Mouse (Mus musculus): ENCODE results near the gene Sirt6.

Sirt6 gene

GRCm38 (mm10) chr10:81595599-81595998 is 32.0 kb downstream of the Sirt6 start:
- DNase-seq (ENCODE audit: low read depth, low spot score) = no peak

GRCm38 (mm10) chr10:81593935-81594334 is 33.7 kb downstream of the Sirt6 start:
- DNase-seq (ENCODE audit: low read depth, low spot score) = no peak

- DNase-seq (ENCODE audit: low read depth, low spot score) = no peak
These were observed 34.4 kb downstream of the Sirt6 start for GRCm38 (mm10) chr10:81593223-81593622.

- DNase-seq (ENCODE audit: low read depth, low spot score) = no peak
These were observed 35.0 kb downstream of the Sirt6 start for GRCm38 (mm10) chr10:81592631-81593030.

- DNase-seq (ENCODE audit: low read depth, low spot score) = no peak
These were observed 35.8 kb downstream of the Sirt6 start for GRCm38 (mm10) chr10:81591846-81592245.

- no peak for DNase-seq (ENCODE audit: low read depth, low spot score)
These were observed 38.9 kb downstream of the Sirt6 start for GRCm38 (mm10) chr10:81588739-81589138.

GRCm38 (mm10) chr10:81583347-81583746 is 44.2 kb downstream of the Sirt6 start:
- no peak for DNase-seq (ENCODE audit: low read depth, low spot score)

GRCm38 (mm10) chr10:81580441-81581070 is 47.0 kb downstream of the Sirt6 start:
- no peak for DNase-seq (ENCODE audit: low read depth, low spot score)

- no peak for DNase-seq (ENCODE audit: low read depth, low spot score)
These were observed 47.6 kb downstream of the Sirt6 start for GRCm38 (mm10) chr10:81579967-81580366.

GRCm38 (mm10) chr10:81575695-81576094 is 51.9 kb downstream of the Sirt6 start:
- no peak for DNase-seq (ENCODE audit: low read depth, low spot score)

- DNase-seq (ENCODE audit: low read depth, low spot score) = no peak
These were observed 52.4 kb downstream of the Sirt6 start for GRCm38 (mm10) chr10:81575208-81575631.

GRCm38 (mm10) chr10:81574081-81575056 is 53.2 kb downstream of the Sirt6 start, which contains the start of gene Tle2:
TSS of gene Tle2 (plus strand) at chr10:81574561.
- DNase-seq (ENCODE audit: low read depth, low spot score) = no peak

- DNase-seq (ENCODE audit: low read depth, low spot score) = peak; percentile 19
These were observed 54.6 kb downstream of the Sirt6 start for GRCm38 (mm10) chr10:81572975-81573374.

- no peak for DNase-seq (ENCODE audit: low read depth, low spot score)
These were observed 55.4 kb downstream of the Sirt6 start for GRCm38 (mm10) chr10:81572133-81572671.

All from mesoderm, embryonic 11.5 days (tissue).